Mouse (Mus musculus) forebrain, embryonic 10.5 days (tissue): Measurements from ENCODE around the gene Rbpj. TPM values are rescaled to one million over a fixed set of nuclear protein-coding genes. Genes with fewer than 3 reads are reported as not detected.
"Not testable (repeated sequence)": the region's sequence is repeated elsewhere in the genome, so short reads cannot be mapped to it uniquely, and the experiment has no call there.

Experiments used
- DNase-seq: peaks from one replicate; pipeline ENCODE4 v3.0.0-alpha.2; 2017; ENCODE audit warnings: low spot score; ENCODE audit errors: extremely low spot score
- H3K27ac ChIP-seq: fragments of 300-500 bp; sonication (generic); 2 replicates; pipeline ENCODE4 v1.5.1; 2016; ENCODE audit warnings: mild to moderate bottlenecking
- H3K27me3 ChIP-seq: fragments of 300-500 bp; sonication (generic); 2 replicates; pipeline ENCODE4 v1.6.1; 2016; ENCODE audit warnings: mild to moderate bottlenecking; ENCODE audit not compliant: poor library complexity, severe bottlenecking
- H3K36me3 ChIP-seq: fragments of 300-500 bp; sonication (generic); replicated peaks from 2 replicates; pipeline ENCODE4 v1.6.1; 2016; ENCODE audit warnings: mild to moderate bottlenecking, moderate library complexity
- H3K4me1 ChIP-seq: fragments of 300-500 bp; sonication (generic); 2 replicates; pipeline ENCODE4 v1.6.1; 2016
- H3K4me3 ChIP-seq: fragments of 300-500 bp; sonication (generic); 2 replicates; pipeline ENCODE4 v1.5.1; 2016; ENCODE audit warnings: mild to moderate bottlenecking, moderate library complexity
- H3K9me3 ChIP-seq: fragments of 300-500 bp; sonication (generic); 2 replicates; pipeline ENCODE4 v1.6.1; 2016; ENCODE audit warnings: mild to moderate bottlenecking, moderate library complexity
- WGBS: fragments of 180-500 bp; shearing (Covaris S2); methylation state at CpG from one replicate; pipeline ENCODE4 v1.1.7; 2016; 5-methylcytosine and 5-hydroxymethylcytosine counted together
- polyA plus RNA-seq: library from polyadenylated mRNA; unstranded; fragments of >200 nt; fragmentation: Nextera tagmentation; extraction: Ambion mirVana; gene quantifications from 2 replicates; pipeline ENCODE4 v1.2.1, GENCODE M21; 2016

Gene Rbpj
- polyA plus RNA-seq, 1 experiment from 2014 or later = 44.0 TPM

DNA sequence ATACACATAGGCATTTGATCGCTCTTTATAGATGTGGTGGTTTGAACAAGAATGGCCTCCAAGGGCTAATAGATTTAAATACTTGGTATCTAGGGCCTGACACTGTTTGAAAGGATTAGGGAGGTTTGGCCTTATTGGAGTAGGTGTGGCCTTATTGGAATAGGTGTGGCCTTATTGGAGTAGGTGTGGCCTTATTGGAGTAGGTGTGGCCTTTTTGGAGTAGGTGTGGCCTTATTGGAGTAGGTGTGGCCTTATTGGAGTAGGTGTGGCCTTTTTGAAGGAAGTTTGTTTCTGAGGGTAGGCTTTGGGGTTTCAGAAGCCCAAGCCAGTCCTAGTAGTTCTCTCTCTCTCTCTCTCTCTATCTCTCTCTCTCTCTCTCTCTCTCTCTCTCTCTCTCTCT lies 84.4 kb downstream of the Rbpj start:
- H3K4me1 ChIP-seq = peaks cover 11% of the 10 kb centered on the region
- not testable (repeated sequence) for H3K36me3 ChIP-seq, H3K9me3 ChIP-seq, H3K27me3 ChIP-seq, H3K27ac ChIP-seq, H3K4me3 ChIP-seq, DNase-seq
- WGBS = 98% methylated on average over 1 of the region's 1 CpGs

GRCm38 (mm10) chr5:53551394-53551793 lies 85.4 kb downstream of the Rbpj start:
- Histone ChIP-seq H3K9me3 (no peaks in the 10 kb centered on the region), H3K27me3 (no peaks in the 10 kb centered on the region), H3K4me3 (no peak overlapping the region), H3K4me1 (peaks cover 11% of the 10 kb centered on the region), H3K36me3 (no peaks in the 10 kb centered on the region), H3K27ac (no peak overlapping the region)
- DNase-seq = no peak
- 85% methylated on average over 6 of the region's 6 CpGs for WGBS

GRCm38 (mm10) chr5:53551910-53552309 lies 86.0 kb downstream of the Rbpj start:
- H3K4me1 ChIP-seq = peaks cover 11% of the 10 kb centered on the region
- DNase-seq = no peak
- H3K27ac ChIP-seq = no peak overlapping the region
- H3K27me3 ChIP-seq = no peaks in the 10 kb centered on the region
- 58% methylated on average over 4 of the region's 4 CpGs for WGBS
- H3K4me3 ChIP-seq = no peak overlapping the region
- H3K36me3 ChIP-seq = no peaks in the 10 kb centered on the region
- H3K9me3 ChIP-seq = no peaks in the 10 kb centered on the region

DNA sequence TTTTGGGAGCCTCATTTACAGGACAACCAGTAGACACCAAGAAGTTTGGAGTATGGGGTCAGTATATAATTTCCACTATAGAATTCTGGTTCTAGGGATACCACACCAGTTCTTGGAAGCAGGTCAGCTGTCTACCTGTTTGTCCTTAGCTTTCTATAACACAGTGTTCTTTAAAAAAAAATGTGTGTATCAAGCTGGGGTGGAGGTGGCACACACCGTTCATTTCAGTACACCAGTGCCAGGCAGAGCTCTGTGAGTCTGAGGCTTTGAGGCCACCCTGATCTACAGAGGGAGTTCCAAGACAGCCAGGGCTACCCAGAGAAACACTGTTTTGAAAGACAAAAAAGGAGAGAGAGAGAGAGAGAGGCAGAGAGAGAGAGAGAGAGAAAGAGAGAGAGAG lies 87.3 kb downstream of the Rbpj start:
- Histone ChIP-seq H3K9me3 (no peaks in the 10 kb centered on the region), H3K4me3 (no peak overlapping the region), H3K27ac (no peak overlapping the region), H3K27me3 (no peaks in the 10 kb centered on the region), H3K36me3 (no peaks in the 10 kb centered on the region), H3K4me1 (peaks cover 11% of the 10 kb centered on the region)
- DNase-seq = no peak
- WGBS = 89% methylated on average over 1 of the region's 1 CpGs

DNA sequence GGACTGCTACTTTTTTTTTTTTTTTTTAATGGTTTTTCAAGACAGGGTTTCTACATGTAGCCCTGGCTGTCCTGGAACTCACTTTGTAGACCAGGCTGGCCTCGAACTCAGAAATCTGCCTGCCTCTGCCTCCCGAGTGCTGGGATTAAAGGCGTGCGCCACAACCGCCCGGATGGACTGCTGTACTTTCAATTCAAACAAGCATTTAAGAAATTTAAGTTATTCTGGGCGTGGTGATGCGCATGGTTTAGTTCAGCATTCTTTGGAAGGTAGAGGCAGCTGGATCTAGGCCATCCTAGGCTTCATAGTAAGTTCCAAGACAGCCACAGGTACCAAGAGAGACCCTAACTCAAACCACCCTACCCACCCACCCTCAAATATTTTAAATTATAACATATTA lies 88.2 kb downstream of the Rbpj start:
- Histone ChIP-seq H3K4me1 (peaks cover 11% of the 10 kb centered on the region), H3K27me3 (no peaks in the 10 kb centered on the region), H3K4me3 (no peak overlapping the region), H3K9me3 (no peaks in the 10 kb centered on the region), H3K36me3 (no peaks in the 10 kb centered on the region), H3K27ac (no peak overlapping the region)
- DNase-seq = no peak
- 96% methylated on average over 8 of the region's 8 CpGs for WGBS

DNA sequence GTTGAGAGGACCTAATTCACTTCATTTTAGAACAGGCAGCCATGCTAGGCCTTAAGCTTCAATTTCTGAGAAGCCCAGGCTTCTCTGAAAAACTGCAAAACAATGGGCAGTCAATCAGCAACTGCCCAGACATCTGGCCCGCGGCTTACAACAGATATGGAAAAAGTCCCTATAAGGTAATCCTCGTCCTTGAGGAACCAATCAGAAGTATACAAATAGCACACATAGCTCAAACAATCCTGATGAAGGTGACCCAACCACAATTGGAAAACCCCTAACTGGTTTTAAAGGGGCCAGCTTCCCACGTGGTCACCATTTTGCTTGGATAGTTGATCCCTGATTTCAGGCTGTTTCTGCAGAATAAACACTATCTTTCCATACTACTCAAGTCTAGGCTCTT lies 89.0 kb downstream of the Rbpj start:
- no peak overlapping the region for H3K4me3 ChIP-seq
- H3K27ac ChIP-seq = no peak overlapping the region
- H3K36me3 ChIP-seq = no peaks in the 10 kb centered on the region
- DNase-seq = no peak
- no peaks in the 10 kb centered on the region for H3K9me3 ChIP-seq
- no peaks in the 10 kb centered on the region for H3K27me3 ChIP-seq
- H3K4me1 ChIP-seq = peaks cover 11% of the 10 kb centered on the region
- 91% methylated on average over 4 of the region's 4 CpGs for WGBS

DNA sequence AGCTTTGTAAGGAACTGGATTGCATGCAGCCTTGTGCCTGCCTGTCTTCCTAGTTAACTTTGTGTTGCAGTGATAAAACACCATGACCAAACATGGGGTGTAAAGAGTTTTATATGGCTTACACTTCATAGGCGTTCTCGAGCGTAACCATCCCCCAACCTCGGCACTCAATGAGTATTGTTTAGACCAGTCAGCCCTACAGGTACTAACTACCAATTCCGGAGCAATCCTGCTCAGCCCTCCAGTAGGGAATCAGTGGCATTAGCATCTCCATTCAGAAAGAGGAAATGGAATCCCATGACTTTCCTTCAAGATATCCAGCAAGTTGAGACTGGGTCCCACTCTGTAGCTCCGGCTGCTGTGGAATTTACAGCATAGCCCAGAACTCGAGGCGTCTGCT lies 89.5 kb downstream of the Rbpj start:
- no peak overlapping the region for H3K27ac ChIP-seq
- no peaks in the 10 kb centered on the region for H3K27me3 ChIP-seq
- WGBS = 92% methylated on average over 8 of the region's 8 CpGs
- H3K36me3 ChIP-seq = no peaks in the 10 kb centered on the region
- no peaks in the 10 kb centered on the region for H3K9me3 ChIP-seq
- peaks cover 11% of the 10 kb centered on the region for H3K4me1 ChIP-seq
- DNase-seq = no peak
- no peak overlapping the region for H3K4me3 ChIP-seq

- WGBS = 92% methylated on average over 5 of the region's 5 CpGs
- H3K27me3 ChIP-seq = no peaks in the 10 kb centered on the region
Observed at GRCm38 (mm10) chr5:53555929-53556328, 90.0 kb downstream of the Rbpj start.

DNA sequence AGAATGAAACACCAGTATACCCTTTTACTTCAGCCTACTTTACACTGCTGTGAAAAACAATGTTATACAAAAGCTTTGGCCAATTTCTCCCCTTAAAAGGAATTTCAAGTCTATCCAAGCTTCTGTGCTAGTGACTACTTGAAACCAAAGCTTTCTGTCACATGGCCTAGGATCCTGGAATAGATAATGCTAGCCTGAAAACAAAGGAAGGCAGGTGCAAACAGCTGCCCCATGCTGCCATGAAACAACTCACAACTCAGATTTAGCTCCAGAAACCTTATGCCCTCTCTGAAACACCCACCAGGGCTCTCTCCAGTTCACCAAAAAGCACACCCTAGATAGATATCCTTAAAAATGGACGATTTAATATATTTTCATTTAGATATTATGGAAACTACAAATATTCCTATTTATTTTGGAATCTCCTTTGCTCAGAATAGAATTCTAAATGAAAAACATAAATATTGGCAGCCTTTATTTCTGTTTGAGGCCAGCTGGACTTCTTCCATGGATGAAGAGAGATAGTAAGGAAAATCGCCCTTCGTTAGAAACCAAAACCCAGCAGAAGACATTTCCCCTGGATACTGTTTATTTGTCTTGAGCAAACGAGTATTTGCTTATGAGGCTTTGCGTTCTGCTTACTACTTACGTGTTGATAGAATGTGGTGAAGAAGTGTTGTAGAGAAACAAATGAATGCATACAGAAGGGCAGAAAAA lies 91.8 kb downstream of the Rbpj start:
- Histone ChIP-seq H3K4me1 (no peaks in the 10 kb centered on the region), H3K4me3 (no peak overlapping the region), H3K27me3 (no peaks in the 10 kb centered on the region), H3K9me3 (no peaks in the 10 kb centered on the region), H3K27ac (no peak overlapping the region), H3K36me3 (no peaks in the 10 kb centered on the region)
- DNase-seq = no peak
- 92% methylated on average over 6 of the region's 6 CpGs for WGBS

More at GRCm38 (mm10) chr5:53555929-53556328, 90.0 kb downstream of the Rbpj start:
- Histone ChIP-seq H3K27ac (no peak overlapping the region), H3K36me3 (no peaks in the 10 kb centered on the region), H3K9me3 (no peaks in the 10 kb centered on the region), H3K4me1 (peaks cover 11% of the 10 kb centered on the region), H3K4me3 (no peak overlapping the region)
- no peak for DNase-seq

DNA sequence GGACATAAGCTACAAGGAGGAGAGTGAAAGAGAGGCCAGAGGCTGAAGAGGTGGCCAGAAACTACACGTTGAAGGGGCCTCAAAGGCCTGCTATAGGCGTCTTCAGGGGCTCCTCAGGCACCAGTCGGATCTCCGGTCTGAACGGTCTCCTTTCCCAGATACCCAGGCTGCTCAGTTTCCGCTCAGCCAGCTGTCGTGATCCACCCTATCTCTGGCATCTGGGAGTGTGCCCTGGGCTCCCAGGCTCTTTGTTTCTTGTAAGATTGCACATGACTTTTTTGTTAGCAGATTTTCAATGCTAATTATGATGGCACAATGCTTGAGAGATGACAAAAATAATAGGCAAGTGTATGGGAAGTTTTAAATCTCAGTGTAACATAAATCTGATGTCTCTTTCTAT lies 95.2 kb downstream of the Rbpj start:
- H3K27me3 ChIP-seq = no peaks in the 10 kb centered on the region
- H3K9me3 ChIP-seq = no peaks in the 10 kb centered on the region
- H3K27ac ChIP-seq = no peak overlapping the region
- no peaks in the 10 kb centered on the region for H3K36me3 ChIP-seq
- no peak overlapping the region for H3K4me3 ChIP-seq
- 86% methylated on average over 7 of the region's 7 CpGs for WGBS
- H3K4me1 ChIP-seq = no peaks in the 10 kb centered on the region
- no peak for DNase-seq

GRCm38 (mm10) chr5:53564309-53564708 lies 98.4 kb downstream of the Rbpj start:
- no peaks in the 10 kb centered on the region for H3K36me3 ChIP-seq
- H3K4me1 ChIP-seq = no peaks in the 10 kb centered on the region
- DNase-seq = no peak
- H3K27me3 ChIP-seq = no peaks in the 10 kb centered on the region
- no peak overlapping the region for H3K4me3 ChIP-seq
- no peak overlapping the region for H3K27ac ChIP-seq
- no peaks in the 10 kb centered on the region for H3K9me3 ChIP-seq
- WGBS = 88% methylated on average over 19 of the region's 19 CpGs

- no peaks in the 10 kb centered on the region for H3K4me1 ChIP-seq
- no peak overlapping the region for H3K4me3 ChIP-seq
- no peak overlapping the region for H3K27ac ChIP-seq
- no peaks in the 10 kb centered on the region for H3K9me3 ChIP-seq
- WGBS = 78% methylated on average over 5 of the region's 5 CpGs
- H3K36me3 ChIP-seq = no peaks in the 10 kb centered on the region
- no peak for DNase-seq
- no peaks in the 10 kb centered on the region for H3K27me3 ChIP-seq
Observed at GRCm38 (mm10) chr5:53565213-53565794, 99.4 kb downstream of the Rbpj start.

DNA sequence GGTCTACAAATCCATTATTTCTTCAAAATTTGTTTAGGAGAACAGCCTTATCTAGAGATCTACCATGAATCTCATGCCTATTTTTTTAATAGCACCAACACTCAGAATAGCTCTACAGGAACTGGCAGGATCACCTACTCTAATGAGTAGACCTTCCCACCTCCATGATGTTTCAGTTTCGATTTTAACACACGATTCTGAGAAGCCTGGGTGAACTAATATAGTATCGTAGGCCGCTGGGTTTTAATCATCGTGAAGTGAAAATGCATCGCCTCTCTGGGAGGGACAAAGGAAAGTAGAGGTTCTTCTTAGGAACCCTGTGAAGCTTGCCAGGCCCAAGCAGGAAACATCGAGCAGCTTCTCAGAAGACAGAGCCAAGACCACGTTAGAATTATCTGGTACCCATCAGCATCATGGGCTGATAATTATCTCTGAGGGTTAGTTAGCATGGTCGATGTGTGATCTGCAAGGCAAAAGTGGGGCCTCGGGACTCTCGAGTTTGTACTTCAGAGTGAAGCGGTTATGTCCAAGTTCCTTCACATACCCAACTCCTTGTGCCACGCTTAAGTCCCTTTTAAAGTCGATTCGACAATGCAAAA lies 100.6 kb downstream of the Rbpj start:
- Histone ChIP-seq H3K27me3 (no peaks in the 10 kb centered on the region), H3K4me3 (no peak overlapping the region), H3K9me3 (no peaks in the 10 kb centered on the region), H3K4me1 (no peaks in the 10 kb centered on the region), H3K36me3 (no peaks in the 10 kb centered on the region), H3K27ac (no peak overlapping the region)
- no peak for DNase-seq
- 94% methylated on average over 15 of the region's 15 CpGs for WGBS
